Mouse (Mus musculus): ENCODE data around the gene Smad5.

Smad5 gene

DNA sequence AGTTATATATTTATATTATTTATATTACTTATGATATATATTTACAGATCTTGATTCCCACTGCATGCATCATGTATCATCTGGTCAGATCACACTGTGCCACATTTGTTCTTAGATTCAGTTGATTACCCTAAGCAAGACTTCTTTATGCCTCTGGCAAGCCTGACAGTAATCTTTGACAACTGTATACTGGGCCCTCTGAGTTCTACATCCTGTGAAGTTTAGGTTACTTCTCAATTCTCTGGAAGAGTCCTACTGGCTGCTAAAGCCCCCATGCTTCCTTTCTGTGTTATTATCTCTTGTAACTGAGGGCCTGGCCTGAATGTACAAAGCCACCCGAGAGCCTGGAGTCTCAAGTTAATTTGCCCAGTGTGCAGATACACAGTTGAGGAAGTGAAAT lies 1.8 kb upstream of the Smad5 start:
- DNase-seq (ENCODE audit: extremely low read depth, low read depth, low spot score): no peak

DNA sequence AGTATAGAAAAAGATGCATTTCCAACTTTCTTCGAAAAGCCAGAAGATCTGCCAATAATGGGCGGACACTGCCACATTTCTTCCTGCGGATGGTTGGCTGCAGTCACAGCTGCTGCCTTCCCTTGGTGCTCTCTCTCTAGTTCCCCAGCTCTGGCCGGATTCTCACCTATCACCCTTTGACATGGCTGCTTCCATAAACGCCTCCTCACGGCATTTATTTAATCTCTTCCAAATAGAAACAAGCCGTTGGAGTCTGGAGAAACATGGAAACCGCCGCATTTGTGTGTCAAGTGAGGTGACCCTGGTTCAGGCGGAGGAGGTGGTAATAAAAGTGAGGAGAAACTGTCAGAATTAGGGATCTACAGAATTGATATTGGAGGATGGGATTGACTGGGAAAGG lies 886 bp upstream of the Smad5 start:
- no peak for DNase-seq (ENCODE audit: extremely low read depth, low read depth, low spot score)

DNA sequence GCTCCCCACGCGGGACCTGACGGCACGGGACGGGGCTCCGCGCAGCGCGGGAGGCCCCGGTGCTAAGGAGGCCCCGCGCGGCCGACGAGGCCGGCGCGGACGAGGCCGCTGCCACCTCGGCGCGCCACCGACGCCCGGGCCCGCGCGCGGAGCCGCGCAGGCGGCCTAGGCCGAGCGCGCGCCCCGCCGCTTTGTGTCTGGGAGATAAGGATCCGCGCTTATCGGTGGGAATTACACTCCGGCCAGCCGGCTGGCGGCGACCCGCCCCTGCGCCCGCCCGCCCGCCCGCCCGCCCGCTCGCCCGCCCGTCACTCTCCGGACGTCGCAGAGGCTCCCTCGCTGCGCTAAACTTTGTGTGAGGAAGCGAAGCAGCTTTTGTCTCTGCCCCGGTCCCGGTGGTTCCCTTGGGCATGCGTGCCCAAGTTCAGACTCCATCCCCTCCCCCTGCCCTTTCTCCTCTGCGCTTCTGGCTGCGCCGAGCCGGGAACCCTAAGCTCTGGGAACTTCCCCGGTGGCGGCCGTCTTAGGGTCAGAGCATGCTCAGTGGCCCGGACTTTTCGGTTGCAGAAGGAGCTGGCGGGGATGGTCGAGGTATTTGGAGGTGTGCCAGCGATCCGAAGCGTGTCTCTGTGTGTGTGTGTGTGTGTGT lies 536 bp downstream of the Smad5 start:
- no peak for DNase-seq (ENCODE audit: extremely low read depth, low read depth, low spot score)

DNA sequence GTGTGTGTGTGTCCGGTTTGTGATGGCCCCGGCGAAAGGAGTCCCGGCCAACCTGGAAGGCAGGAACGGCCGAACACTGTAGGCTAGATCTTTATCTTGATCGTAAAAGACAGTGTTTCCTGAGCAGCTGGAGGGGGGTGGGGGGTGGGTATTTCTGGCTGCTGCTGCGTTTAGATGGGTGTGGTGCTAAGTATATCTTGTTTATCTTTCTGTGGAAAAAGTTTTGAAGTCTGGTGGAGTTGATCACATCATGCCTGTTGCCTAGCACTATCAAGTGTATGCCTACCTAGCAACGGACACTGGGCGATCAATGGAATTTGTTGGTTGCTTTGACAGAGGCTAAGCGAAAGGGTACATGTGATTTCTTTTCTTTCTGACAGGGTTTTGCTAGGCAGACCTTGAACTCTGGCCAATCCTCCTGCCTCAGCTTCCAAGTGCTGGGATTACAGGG lies 1.1 kb downstream of the Smad5 start:
- no peak for DNase-seq (ENCODE audit: extremely low read depth, low read depth, low spot score)

DNA sequence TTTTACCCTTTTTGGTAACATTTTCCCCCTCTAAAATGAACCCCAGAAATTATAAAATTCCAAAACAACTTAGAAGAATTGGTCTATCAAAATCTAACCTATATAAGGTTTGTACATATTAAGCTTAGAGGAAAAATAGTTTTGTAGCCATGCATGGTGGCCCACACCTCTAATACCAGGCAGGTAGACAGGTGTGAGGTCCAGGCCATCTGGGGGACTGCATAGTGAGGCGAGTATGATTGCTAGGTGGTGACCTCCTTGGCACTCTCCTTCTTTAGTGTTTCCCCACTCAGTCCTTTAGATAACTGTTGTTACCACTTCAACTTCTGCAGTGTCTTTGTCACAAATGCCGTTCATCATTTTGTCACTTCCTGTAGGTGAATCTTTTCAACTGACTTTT lies 1.8 kb downstream of the Smad5 start:
- DNase-seq (ENCODE audit: extremely low read depth, low read depth, low spot score): no peak

DNA sequence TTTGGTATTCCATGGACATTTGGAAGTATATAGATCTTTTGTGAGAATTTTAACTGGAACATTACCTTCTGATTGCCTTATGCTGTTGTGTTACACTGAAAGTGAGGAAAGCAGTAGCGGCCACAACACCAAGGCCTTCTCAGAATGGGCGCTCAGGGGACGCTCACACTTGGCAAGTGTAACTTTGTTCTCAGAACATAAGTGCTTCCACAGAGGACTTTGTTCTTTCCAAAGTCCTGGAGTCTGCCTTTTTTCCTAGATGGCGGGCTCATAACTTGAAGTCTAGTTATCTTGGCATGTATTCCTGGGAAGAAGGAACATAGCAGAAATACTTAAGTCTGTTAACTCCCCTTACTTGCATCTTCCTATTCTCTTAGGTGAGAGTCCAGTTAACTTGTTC lies 4.3 kb downstream of the Smad5 start:
- DNase-seq (ENCODE audit: extremely low read depth, low read depth, low spot score): no peak

DNA sequence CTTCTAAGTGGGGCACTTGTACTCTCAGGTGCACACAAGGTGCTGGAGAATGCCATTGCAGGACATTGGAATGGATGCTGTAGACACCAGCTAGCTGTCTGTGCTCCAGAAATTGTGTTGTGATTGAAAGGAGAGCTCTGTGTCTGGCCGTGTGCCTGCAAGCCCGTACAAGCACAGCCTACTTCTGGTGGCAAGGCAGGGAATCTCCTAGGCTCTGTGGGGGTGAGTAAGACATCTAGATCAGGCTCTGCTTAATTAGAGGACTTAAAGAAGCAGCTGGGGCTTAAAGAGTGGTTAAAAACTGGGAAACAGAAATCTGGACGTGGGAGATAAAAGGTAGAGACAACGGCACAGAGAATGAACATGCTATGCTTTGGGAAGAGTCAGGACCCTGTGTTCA lies 4.8 kb downstream of the Smad5 start:
- no peak for DNase-seq (ENCODE audit: extremely low read depth, low read depth, low spot score)

DNA sequence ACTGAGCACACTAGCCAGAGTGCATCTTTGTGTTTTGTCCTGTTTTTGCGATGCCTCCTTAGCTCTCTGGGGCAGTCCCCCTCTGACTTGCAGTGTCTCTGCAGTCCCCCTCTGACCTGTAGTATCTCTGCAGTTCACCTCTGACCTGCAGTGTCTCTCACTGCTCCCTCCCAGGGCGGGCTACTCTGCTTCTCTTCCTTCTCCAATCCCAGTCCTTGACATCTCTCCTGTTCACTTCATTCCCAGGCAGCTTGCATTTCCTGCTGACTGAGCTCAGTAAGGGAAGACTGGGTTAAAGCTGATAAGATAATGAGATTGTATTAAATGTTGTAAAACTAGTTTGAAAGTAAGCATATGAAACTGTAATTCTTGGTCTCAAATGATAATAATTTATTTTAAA lies 7.8 kb downstream of the Smad5 start:
- no peak for DNase-seq (ENCODE audit: extremely low read depth, low read depth, low spot score)

DNA sequence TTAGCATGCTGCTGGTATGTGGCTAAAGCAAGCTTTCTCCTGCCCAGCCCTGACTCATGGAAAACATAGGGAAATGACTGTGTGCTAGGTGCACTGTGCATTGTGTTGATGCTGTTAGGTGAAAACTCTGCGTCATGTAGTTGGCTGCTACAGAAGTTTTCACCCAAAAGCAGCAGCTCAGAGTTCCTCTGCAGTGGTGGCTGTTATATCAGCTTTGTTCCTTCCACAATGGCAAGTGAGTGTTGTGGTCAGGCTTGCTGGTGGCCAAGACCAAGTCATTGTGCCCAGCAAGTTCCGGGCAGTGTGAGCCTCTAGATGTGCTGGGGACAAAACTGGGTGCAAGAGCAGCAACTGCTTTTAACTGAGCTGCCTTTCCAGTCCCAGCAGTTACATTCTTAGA lies 9.4 kb downstream of the Smad5 start:
- DNase-seq (ENCODE audit: extremely low read depth, low read depth, low spot score): no peak

DNA sequence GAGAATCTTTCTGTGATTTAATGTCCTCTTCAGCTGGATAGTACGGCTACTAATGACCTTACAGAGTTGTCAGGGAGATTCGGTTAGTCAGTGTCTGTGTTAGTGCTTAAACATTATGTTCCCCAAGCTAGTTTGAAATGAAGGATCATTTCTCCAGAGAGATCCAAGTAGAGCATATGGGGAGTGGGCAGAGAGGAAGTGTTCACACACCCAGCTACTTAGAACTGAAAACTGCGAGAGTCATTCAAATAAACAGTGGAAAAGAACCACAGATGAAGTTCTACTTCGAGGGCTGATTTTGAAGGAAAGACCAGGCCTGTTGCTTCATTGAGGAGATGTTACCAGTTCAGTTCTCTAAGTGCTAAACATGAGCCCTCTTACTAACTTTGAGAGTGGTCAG lies 23.7 kb downstream of the Smad5 start:
- DNase-seq (ENCODE audit: extremely low read depth, low read depth, low spot score): no peak

DNA sequence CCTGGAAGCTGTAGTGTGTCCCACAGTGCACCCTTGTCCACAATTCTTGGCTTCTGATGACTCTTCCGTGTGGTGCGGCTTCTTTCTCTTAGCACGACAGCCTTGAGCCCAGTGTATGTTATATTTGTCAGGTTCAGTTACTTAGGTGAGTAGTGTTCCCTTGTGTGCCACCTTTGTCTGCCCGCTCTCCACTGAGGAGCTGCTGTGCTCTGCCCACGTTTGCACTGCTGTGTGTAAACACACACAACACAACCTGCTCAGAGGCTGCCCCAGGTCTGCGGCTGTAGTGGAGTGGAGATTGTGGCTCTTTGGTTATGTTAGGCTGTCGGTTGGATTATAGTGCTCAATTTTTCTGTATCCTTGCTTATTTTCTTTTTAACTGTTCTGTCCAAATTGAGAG lies 26.2 kb downstream of the Smad5 start:
- no peak for DNase-seq (ENCODE audit: extremely low read depth, low read depth, low spot score)

DNA sequence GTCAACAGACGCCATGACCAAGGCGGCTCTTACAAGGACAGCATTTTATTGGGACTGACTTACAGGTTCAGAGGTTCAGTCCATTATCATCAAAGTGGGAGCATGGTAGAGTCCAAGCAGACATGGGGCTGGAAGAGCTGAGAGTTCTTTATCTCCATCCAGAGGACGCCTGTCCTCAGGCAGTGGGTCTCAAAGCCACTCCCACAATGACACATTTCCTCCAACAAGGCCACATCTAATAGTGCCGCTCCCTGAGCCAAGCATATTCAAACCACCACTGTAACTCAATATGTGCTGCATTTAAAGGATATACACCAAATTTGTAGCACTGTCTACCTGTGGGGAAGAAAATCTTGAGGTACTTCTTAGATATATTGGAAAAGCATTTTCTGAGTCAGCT lies 31.8 kb downstream of the Smad5 start:
- no peak for DNase-seq (ENCODE audit: extremely low read depth, low read depth, low spot score)

DNA sequence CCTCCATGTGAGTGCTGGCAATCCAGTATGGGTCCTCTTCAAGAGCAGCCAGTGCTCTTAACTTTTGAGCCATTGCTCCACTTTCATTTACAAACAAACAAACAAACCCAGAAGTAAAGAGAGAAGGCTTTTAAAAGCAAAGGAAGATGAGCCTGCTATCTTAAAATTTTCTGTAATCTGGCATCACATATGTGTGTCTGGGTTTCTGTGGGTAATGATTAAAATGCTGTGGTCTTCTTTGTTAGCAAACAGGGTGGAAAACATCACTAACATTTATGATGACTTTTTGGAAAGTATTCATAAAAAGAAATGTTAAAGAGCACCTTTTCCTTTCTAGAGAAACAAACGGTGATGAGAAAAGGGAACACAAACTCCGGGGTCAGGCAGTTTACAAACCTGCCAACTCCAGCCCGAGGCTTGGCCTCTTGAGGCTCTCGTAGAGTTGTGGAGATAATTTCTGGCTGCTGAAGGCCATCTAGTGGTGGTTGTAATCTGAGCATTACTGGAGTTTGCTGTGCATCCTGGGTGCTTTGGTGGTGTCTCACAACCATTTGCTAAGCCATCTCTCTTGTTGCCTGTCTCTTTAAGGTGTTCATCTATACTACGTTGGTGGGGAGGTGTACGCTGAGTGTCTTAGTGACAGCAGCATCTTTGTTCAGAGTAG lies 32.5 kb downstream of the Smad5 start:
- DNase-seq (ENCODE audit: extremely low read depth, low read depth, low spot score): no peak

DNA sequence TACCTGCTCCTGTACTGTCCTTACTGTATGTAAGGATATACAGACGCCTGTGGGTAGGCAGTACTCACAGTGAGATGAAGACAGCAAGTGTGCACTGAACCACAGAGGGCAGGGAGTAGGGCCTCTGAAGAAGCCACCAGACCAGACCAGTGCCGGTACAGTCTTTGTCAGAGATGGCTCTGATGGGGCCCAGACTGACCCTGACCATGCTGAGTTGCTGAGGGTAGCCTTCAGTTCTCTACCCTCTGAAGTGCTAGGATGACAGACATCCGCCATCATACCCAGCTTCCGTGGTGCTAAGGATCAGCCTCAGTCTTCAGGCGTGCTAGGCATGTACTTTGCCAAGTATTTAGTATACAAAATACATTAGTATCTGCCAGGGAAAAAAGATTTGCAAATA lies 36.7 kb downstream of the Smad5 start:
- no peak for DNase-seq (ENCODE audit: extremely low read depth, low read depth, low spot score)

DNA sequence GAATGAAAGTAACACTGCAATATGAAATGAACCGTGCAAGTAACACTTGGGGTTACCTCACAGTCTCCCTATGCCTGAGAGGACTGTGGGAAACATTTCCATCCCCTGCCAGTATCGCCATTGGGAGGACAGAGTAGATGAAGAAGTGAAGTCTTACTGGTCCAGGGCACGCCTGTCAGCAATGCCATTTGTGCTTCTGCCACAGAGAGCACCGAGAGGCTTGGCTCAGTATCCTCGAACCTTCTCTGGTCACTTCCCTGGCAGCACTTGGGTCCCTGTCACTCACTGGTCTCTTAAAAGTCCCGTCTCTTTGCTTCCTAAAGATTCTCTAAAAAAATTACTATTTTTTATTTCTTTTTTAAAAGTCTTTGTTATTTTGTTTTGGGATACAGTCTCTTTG lies 37.7 kb downstream of the Smad5 start:
- no peak for DNase-seq (ENCODE audit: extremely low read depth, low read depth, low spot score)

DNA sequence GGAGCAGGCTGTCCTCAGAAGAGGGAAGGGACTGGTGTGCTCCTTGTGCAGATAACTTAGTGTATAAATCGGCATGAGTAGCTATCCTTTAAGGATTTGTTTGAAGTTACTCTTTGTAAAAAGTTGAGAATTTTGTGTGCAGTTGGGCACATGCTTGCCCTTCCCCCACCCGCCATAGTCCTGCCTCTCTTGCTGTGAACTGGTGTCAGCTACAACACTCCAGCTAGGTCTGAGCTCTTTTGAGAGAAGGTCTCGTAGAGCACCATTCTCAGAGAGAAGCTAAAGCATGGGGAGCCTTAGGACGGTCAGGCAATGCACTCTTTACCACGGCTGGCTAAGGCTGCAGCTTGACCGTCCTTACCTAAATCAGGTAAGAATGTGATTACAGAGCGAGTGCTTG lies 38.9 kb downstream of the Smad5 start:
- no peak for DNase-seq (ENCODE audit: extremely low read depth, low read depth, low spot score)

DNA sequence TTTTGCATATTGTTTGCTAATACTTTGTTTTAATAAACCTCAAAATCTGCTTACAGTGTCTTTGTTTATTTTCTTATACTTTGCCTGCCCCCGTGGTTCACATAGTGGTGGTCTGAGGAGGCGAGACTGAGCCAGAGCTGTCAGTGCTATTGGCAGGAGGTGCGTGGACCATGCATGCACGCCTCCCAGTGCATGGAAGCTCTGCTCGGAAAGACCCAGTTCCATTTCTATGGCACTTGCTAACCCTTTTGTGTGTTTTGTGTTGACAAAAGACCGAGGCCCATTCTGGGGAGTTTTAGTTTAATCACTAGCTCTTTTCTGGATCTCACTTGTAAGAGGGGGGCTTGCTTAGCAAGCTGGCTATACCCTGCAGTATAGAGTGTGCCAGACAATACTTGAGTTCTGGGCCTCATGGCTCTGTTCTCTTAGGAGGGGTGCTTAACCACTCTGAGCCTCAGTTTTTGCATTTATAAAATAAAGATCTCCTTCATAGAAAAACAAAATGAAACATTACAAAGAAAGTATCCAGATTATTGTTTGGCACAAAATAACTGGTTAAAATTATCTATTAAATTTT lies 39.6 kb downstream of the Smad5 start:
- DNase-seq (ENCODE audit: extremely low read depth, low read depth, low spot score): no peak

DNA sequence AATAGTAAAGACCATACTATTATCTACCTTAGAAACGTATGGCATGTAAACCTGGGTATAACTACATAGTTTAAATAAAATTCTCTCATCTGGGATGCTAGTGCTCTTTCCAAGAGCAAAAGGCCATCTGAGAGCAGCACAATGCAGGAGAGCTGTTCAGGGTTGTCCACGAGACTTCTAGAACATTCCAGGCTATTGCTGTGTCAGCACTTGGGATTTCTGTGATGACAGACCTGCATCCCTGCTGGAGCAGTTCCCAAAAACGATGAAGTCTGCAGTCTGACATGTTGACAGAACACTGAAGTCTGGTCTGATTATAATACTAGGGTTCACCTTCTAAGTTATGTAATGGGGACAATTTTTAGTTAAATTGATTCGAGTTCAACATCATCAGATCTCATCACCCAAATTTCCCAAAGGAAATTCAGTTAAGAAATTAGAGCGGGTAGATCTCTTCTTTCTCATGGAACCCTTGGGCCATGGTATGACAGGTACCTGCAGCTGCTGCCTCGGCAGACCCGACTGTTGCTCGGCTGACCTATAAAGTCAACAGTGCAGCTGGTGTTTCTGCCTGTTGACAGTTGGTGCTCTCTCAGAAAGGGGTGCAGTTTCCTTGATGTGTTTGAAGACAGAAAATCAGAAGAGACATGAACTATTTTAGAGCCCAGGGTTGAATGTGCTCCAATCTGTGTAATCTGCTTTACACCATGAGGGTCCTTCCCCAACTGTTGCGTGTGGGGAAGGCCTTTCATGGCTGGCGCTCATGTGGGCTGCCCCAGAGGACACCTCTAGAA lies 44.1 kb downstream of the Smad5 start:
- no peak for DNase-seq (ENCODE audit: extremely low read depth, low read depth, low spot score)

DNA sequence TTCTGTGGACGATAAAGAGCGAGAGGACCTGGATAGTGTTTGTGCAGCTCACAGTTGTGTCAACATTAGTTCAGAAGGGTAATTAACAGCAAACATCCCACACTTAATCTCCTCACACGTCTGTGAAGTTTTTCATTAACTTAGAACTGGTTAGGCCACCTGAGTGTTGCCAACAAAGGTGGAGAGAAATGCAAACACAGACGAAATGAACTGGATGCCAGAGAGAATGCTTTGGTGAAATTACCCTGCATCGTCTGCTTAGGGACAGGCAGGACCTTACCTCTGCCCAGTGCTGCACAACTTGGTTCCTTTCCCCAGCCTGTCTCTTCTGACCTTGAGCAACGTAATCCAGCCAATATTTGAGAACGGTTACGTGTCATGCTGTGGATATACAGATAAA lies 44.7 kb downstream of the Smad5 start:
- no peak for DNase-seq (ENCODE audit: extremely low read depth, low read depth, low spot score)

DNA sequence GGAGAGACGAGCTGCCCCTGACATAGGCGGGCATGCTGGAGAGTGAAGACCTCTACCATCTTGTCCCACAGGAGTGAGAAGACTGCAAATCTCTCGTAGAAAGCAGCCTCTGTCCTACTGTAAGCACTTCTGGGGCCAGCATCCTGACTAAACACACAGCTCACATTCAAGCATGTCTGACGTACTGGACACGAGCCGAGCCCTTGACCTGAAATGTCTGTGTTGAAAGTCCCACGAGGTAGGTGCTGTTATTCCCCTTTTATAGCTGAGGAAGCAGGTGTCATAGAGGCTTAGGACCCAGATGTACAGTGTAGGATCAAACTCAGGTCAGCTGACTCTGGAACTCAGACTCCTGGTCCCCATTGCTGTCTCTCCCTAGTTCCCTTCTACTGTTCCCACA lies 46.6 kb downstream of the Smad5 start:
- no peak for DNase-seq (ENCODE audit: extremely low read depth, low read depth, low spot score)

DNA sequence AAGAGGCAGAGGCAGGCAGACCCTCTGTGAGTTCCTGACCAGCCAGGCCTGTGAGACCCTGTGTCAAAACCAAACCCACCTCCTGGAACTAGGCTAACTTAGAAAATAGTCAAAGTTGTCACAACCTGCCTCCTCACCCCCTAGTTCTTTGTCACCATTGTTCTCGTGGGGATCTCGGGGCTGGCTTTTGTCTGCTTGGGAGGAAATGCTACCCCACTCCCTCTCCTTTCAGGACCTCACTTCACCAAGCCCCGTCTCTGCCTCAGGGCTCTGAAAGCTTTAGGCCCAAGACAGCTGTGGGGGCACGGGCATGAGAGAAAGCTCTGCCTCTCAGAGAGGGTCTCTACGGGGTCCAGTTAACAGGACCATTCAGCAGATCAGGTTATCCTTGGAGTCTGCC lies 49.0 kb downstream of the Smad5 start:
- DNase-seq (ENCODE audit: extremely low read depth, low read depth, low spot score): no peak

All from fat pad, adult 2 months (tissue).